Mouse (Mus musculus): ENCODE data around the gene Usp5.

The Usp5 gene

GRCm38 (mm10) chr6:124828868-124829798 is at the start of gene Usp5, which contains the start of gene Cdca3:
Gene Usp5 (minus strand): TSS chr6:124829484.
Gene Cdca3 (plus strand): TSS chr6:124829547.
- DNase-seq: peak; percentile 100

GRCm38 (mm10) chr6:124874348-124874747 is 45.1 kb upstream of the Usp5 start:
- no peak for DNase-seq

- DNase-seq: no peak
These were observed 37.3 kb upstream of the Usp5 start for GRCm38 (mm10) chr6:124866560-124866959.

- peak; percentile 26 for DNase-seq
These were observed 36.6 kb upstream of the Usp5 start for GRCm38 (mm10) chr6:124865766-124866362.

GRCm38 (mm10) chr6:124863658-124864298 is 34.5 kb upstream of the Usp5 start, which contains the start of gene Gpr162:
Gene Gpr162 (minus strand): TSS chr6:124863983.
- DNase-seq: peak; percentile 83

GRCm38 (mm10) chr6:124863125-124863657 is 33.9 kb upstream of the Usp5 start:
- DNase-seq: peak; percentile 71

GRCm38 (mm10) chr6:124862406-124863124 is 33.3 kb upstream of the Usp5 start:
- no peak for DNase-seq

GRCm38 (mm10) chr6:124861802-124862201 is 32.5 kb upstream of the Usp5 start:
- no peak for DNase-seq

GRCm38 (mm10) chr6:124861266-124861665 is 32.0 kb upstream of the Usp5 start:
- peak; percentile 67 for DNase-seq

GRCm38 (mm10) chr6:124860511-124860910 is 31.2 kb upstream of the Usp5 start:
- DNase-seq: peak; percentile 35

GRCm38 (mm10) chr6:124859725-124860124 is 30.4 kb upstream of the Usp5 start:
- peak; percentile 90 for DNase-seq

- peak; percentile 63 for DNase-seq
These were observed 29.5 kb upstream of the Usp5 start for GRCm38 (mm10) chr6:124858561-124859318.

- DNase-seq: peak; percentile 67
These were observed 28.7 kb upstream of the Usp5 start for GRCm38 (mm10) chr6:124857840-124858530.

- peak; percentile 93 for DNase-seq
These were observed 27.9 kb upstream of the Usp5 start, which contains the start of gene P3h3 for GRCm38 (mm10) chr6:124856916-124857839. Gene P3h3 (minus strand): TSS chr6:124857752.

- peak; percentile 69 for DNase-seq
These were observed 27.0 kb upstream of the Usp5 start for GRCm38 (mm10) chr6:124856321-124856720.

- no peak for DNase-seq
These were observed 25.4 kb upstream of the Usp5 start for GRCm38 (mm10) chr6:124854647-124855046.

- no peak for DNase-seq
These were observed 21.3 kb upstream of the Usp5 start for GRCm38 (mm10) chr6:124850535-124850934.

- peak; percentile 91 for DNase-seq
These were observed 18.0 kb upstream of the Usp5 start for GRCm38 (mm10) chr6:124847305-124847704.

Measured in cerebellum, adult 11-12 months (tissue).